In genomic region chr2:27411688-27412174, GRCm38 (mm10) we compare ENCODE assay signal across 7 mouse cellular contexts. TPM values are rescaled to one million over a fixed set of nuclear protein-coding genes. Genes with fewer than 3 reads are reported as not detected.
A peak's percentile ranks its signal among the peaks of the same experiment; 100 is the strongest.
DNase-seq lines count a peak whose midpoint lies in the region; ATAC-seq and TF ChIP-seq lines count a peak whose summit lies in the region.

No protein-coding gene starts in this region.

- WGBS in forebrain, embryonic 14.5 days, result 33% methylated on average over 8 of the region's 8 CpGs
- 14% methylated on average over 8 of the region's 8 CpGs for WGBS in kidney, embryonic 14.5 days
- WGBS in small intestine, adult 2 months, result 29% methylated on average over 8 of the region's 8 CpGs

- no peaks in the 10 kb centered on the region for H3K27me3 ChIP-seq in forebrain, embryonic 14.5 days (replicated peaks; ENCODE audit: control insufficient read depth, insufficient read depth, low read length)
- no peaks in the 10 kb centered on the region for H3K27me3 ChIP-seq in kidney, embryonic 14.5 days (ENCODE audit: control insufficient read depth, insufficient read depth, low read length)
- H3K27me3 ChIP-seq in small intestine, adult 2 months (ENCODE audit: control insufficient read depth, insufficient read depth, low read length), result no peaks in the 10 kb centered on the region

- H3K27ac ChIP-seq in forebrain, embryonic 14.5 days (ENCODE audit: low read depth, low read length), result peak overlapping the region; percentile 80; the same call in 1 of the 2 replicates
- peak overlapping the region; percentile 80 for H3K27ac ChIP-seq in kidney, embryonic 14.5 days (ENCODE audit: low read depth, low read length)
- peak overlapping the region; percentile 50 for H3K27ac ChIP-seq in small intestine, adult 2 months (ENCODE audit: insufficient read depth, low read depth, low read length)

- H3K9me3 ChIP-seq in forebrain, embryonic 14.5 days (replicated peaks; ENCODE audit: control insufficient read depth, low read length), result no peaks in the 10 kb centered on the region
- no peaks in the 10 kb centered on the region for H3K9me3 ChIP-seq in kidney, embryonic 14.5 days (ENCODE audit: control insufficient read depth, low read length)

- TF ChIP-seq CTCF in small intestine, adult 2 months (IDR thresholded peaks at IDR 0.05; ENCODE audit: extremely low read depth, insufficient read length, insufficient replicate concordance, low read depth, low read length), result no peak

- no peak overlapping the region; the same call in 1 of the 2 replicates for H3K4me2 ChIP-seq in forebrain, embryonic 14.5 days (ENCODE audit: low read length)
- H3K4me2 ChIP-seq in kidney, embryonic 14.5 days (replicated peaks; ENCODE audit: low read depth, low read length), result peak overlapping the region; percentile 19; the same call in 1 of the 2 replicates

- H3K4me1 ChIP-seq in forebrain, embryonic 14.5 days (ENCODE audit: control insufficient read depth, insufficient read depth, low read length), result peaks cover 43% of the 10 kb centered on the region
- peaks cover 74% of the 10 kb centered on the region for H3K4me1 ChIP-seq in kidney, embryonic 14.5 days (ENCODE audit: control insufficient read depth, insufficient read depth, low read length)
- peaks cover 53% of the 10 kb centered on the region for H3K4me1 ChIP-seq in small intestine, adult 2 months (ENCODE audit: control insufficient read depth, insufficient read depth, insufficient read length, low read length)

- no peaks in the 10 kb centered on the region for H3K36me3 ChIP-seq in forebrain, embryonic 14.5 days (ENCODE audit: control insufficient read depth, insufficient read depth, low read length)
- no peaks in the 10 kb centered on the region for H3K36me3 ChIP-seq in kidney, embryonic 14.5 days (ENCODE audit: control insufficient read depth, insufficient read depth, low read length)
- no peaks in the 10 kb centered on the region for H3K36me3 ChIP-seq in small intestine, adult 2 months (ENCODE audit: control insufficient read depth, insufficient read depth, low read length)

- DNase-seq in forebrain, embryonic 14.5 days (ENCODE audit: low spot score), result peak; percentile 61
- peak; percentile 73 for DNase-seq in lung, postnatal 10 days
- no peak for DNase-seq in cerebellum, postnatal 14 days
- no peak for DNase-seq in gastrocnemius, postnatal 4 days (ENCODE audit: low spot score in 2 of 2)

- H3K4me3 ChIP-seq in forebrain, embryonic 14.5 days (ENCODE audit: low read depth, low read length), result no peak overlapping the region
- no peak overlapping the region for H3K4me3 ChIP-seq in kidney, embryonic 14.5 days (ENCODE audit: low read length)
- no peak overlapping the region for H3K4me3 ChIP-seq in small intestine, adult 2 months (ENCODE audit: low read depth, low read length)

- no peak for TF ChIP-seq POLR2A in small intestine, adult 2 months (IDR thresholded peaks at IDR 0.05; ENCODE audit: low read depth, low read length)

- no peak overlapping the region for H3K9ac ChIP-seq in forebrain, embryonic 14.5 days (ENCODE audit: low read length)
- no peak overlapping the region for H3K9ac ChIP-seq in kidney, embryonic 14.5 days (ENCODE audit: low read depth, low read length)

- ATAC-seq in activated CD4-positive, CD25-positive, alpha-beta regulatory T cell, adult 4 months, result peak; percentile 34
- ATAC-seq in forebrain, embryonic 14.5 days, result peak; percentile 31
- ATAC-seq in kidney, embryonic 14.5 days (ENCODE audit: low FRiP score, low TSS enrichment), result peak; percentile 79

RNA-seq across cellular contexts. Expression of gene Vav2, which starts 15.1 kb away (rescaled TPM):
- polyA plus RNA-seq in activated CD4-positive, CD25-positive, alpha-beta regulatory T cell, adult 4 months (2017; shearing (Covaris generic)), result 1 to 10 TPM; 5.8 to 8.3 TPM
- 7.4 and 8.9 TPM in 2 replicates for polyA plus RNA-seq in forebrain, embryonic 14.5 days (2014; fragmentation: Nextera tagmentation; extraction: Ambion mirVana)
- polyA plus RNA-seq in kidney, embryonic 14.5 days (2014; fragmentation: Nextera tagmentation; extraction: Ambion mirVana), result 6.3 and 8.2 TPM in 2 replicates
- 21.8 and 59.5 TPM in 2 replicates for polyA plus RNA-seq in small intestine, adult 2 months (2012; rRNA removed)
- total RNA-seq in gastrocnemius, postnatal 4 days (2021), result 10 to 100 TPM; 11.2 to 11.6 TPM

RNA-seq across cellular contexts. Expression of gene Brd3os, which starts 30.4 kb away (rescaled TPM):
- polyA plus RNA-seq in activated CD4-positive, CD25-positive, alpha-beta regulatory T cell, adult 4 months (2017; shearing (Covaris generic)), result under 1 TPM in 1 of 2 experiments, not detected in 1; 0.33 TPM
- polyA plus RNA-seq in forebrain, embryonic 14.5 days (2014; fragmentation: Nextera tagmentation; extraction: Ambion mirVana), result 34.3 and 38.1 TPM in 2 replicates
- 10.4 and 12.0 TPM in 2 replicates for polyA plus RNA-seq in kidney, embryonic 14.5 days (2014; fragmentation: Nextera tagmentation; extraction: Ambion mirVana)
- polyA plus RNA-seq in small intestine, adult 2 months (2012; rRNA removed), result 0.81 and 1.4 TPM in 2 replicates
- total RNA-seq in gastrocnemius, postnatal 4 days (2021), result 1 to 10 TPM; 1.6 to 2.9 TPM

Comparison
In these comparisons a context has a peak if more than half of its experiments do, and no peak if none do; other contexts are left out.
1. DNase-seq: peak in forebrain, embryonic 14.5 days (single experiment) and lung, postnatal 10 days (single experiment); none in cerebellum, postnatal 14 days (0 of 2) and gastrocnemius, postnatal 4 days (0 of 2).
2. Peak in every context shown above with its lines, with median percentiles within 50 percentile points of each other: ATAC-seq and H3K27ac ChIP-seq.